Mouse (Mus musculus): ENCODE measurements at regions not wholly inside any gene's neighbourhood (a gene's known extent, or its start where the extent isn't known, plus 50 kb on each side); places are given as distances from the start of the nearest gene placed in this dataset.
"Not testable (repeated sequence)": the region's sequence is repeated elsewhere in the genome, so short reads cannot be mapped to it uniquely, and the experiment has no call there.

- TF ChIP-seq CTCF (conservative IDR thresholded peaks at IDR 0.05; ENCODE audit: low read length) = no peak
- TF ChIP-seq POU5F1 (IDR thresholded peaks at IDR 0.05; ENCODE audit: borderline replicate concordance, low read length) = no peak
- Histone ChIP-seq H3K4me1 (replicated peaks; ENCODE audit: low read depth, low read length) (no peaks in the 10 kb centered on the region), H3K36me3 (ENCODE audit: insufficient read depth, low read length) (no peaks in the 10 kb centered on the region), H3K27me3 (ENCODE audit: insufficient read depth, low read length) (no peaks in the 10 kb centered on the region), H3K9me3 (ENCODE audit: low read length) (peaks cover 13% of the 10 kb centered on the region), H3K4me3 (replicated peaks; ENCODE audit: low read length) (no peak overlapping the region)
Measured at GRCm38 (mm10) chr5:4391083-4391482, 198.9 kb downstream of the Mterf1b start.

DNA sequence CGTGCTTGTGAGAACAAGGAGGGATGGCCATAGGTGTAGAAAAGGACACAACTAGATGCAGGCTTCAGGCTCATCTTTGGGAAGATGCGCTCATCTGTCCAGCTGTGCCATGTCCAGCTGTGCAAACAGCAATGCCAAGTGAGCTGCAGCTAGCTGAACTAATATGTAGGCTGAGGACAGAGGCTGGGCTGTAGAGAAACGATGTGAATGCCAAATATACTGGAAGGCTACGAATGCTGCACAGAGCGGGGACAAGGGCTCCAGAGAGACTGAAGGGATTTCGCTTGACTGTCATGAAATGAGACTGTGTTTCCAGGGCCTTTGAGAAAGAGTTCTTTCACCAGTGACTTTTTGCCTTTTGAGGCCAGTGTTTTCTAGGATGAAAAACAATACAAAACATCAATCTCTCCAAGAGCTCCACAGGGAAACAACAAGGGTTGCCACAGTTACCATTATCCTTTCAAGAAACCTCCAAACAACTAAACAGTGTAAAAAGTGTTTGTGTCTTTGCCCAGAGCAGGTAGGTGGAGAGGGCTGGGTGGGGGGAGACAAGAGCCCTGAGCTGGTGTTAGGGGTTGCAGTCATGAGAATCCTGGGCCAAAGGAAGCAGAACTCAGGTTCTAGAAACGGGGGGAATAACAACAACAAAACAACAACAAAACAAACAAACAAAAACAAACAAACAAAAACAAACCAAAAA lies 202.3 kb downstream of the Mterf1b start:
- H3K4me3 ChIP-seq (replicated peaks; ENCODE audit: low read length); H3K36me3 ChIP-seq (ENCODE audit: insufficient read depth, low read length): not testable (repeated sequence)

GRCm38 (mm10) chr5:4398087-4398486 lies 205.9 kb downstream of the Mterf1b start:
- H3K4me1 ChIP-seq (replicated peaks; ENCODE audit: low read depth, low read length) = no peaks in the 10 kb centered on the region
- peaks cover 8% of the 10 kb centered on the region; the same call in 1 of the 2 replicates for H3K9me3 ChIP-seq (ENCODE audit: low read length)
- TF ChIP-seq NANOG (IDR thresholded peaks at IDR 0.05; ENCODE audit: borderline replicate concordance, low read length) (no peak), POU5F1 (IDR thresholded peaks at IDR 0.05; ENCODE audit: borderline replicate concordance, low read length) (no peak), CTCF (conservative IDR thresholded peaks at IDR 0.05; ENCODE audit: low read length) (no peak)
- no peak overlapping the region for H3K4me3 ChIP-seq (replicated peaks; ENCODE audit: low read length)
- no peaks in the 10 kb centered on the region for H3K36me3 ChIP-seq (ENCODE audit: insufficient read depth, low read length)
- H3K27me3 ChIP-seq (ENCODE audit: insufficient read depth, low read length) = no peaks in the 10 kb centered on the region

More for the DNA sequence above, 202.3 kb downstream of the Mterf1b start:
- H3K9me3 ChIP-seq (ENCODE audit: low read length); H3K4me1 ChIP-seq (replicated peaks; ENCODE audit: low read depth, low read length); H3K27me3 ChIP-seq (ENCODE audit: insufficient read depth, low read length): not testable (repeated sequence)

GRCm38 (mm10) chr5:4417761-4418160 lies 225.6 kb downstream of the Mterf1b start:
- H3K27me3 ChIP-seq (ENCODE audit: insufficient read depth, low read length) = no peaks in the 10 kb centered on the region
- peaks cover 38% of the 10 kb centered on the region for H3K9me3 ChIP-seq (ENCODE audit: low read length)
- no peak overlapping the region for H3K4me3 ChIP-seq (replicated peaks; ENCODE audit: low read length)
- H3K4me1 ChIP-seq (replicated peaks; ENCODE audit: low read depth, low read length) = no peaks in the 10 kb centered on the region
- no peaks in the 10 kb centered on the region for H3K36me3 ChIP-seq (ENCODE audit: insufficient read depth, low read length)
- TF ChIP-seq CTCF (conservative IDR thresholded peaks at IDR 0.05; ENCODE audit: low read length) = no peak
- TF ChIP-seq POU5F1 (IDR thresholded peaks at IDR 0.05; ENCODE audit: borderline replicate concordance, low read length) = no peak
- no peak for TF ChIP-seq NANOG (IDR thresholded peaks at IDR 0.05; ENCODE audit: borderline replicate concordance, low read length)

Data from E14TG2a.4 (cell line).